Mouse (Mus musculus) heart, adult 2 months (tissue): ENCODE data around the gene Pon2.

Source experiments
- CTCF ChIP-seq: fragments of 200-600 bp; IDR thresholded peaks from 2 replicates; pipeline ENCODE4 v1.8.1; 2022; ENCODE audit warnings: antibody characterized with exemption, mild to moderate bottlenecking, moderate library complexity
- EP300 ChIP-seq: fragments of 200-500 bp; IDR thresholded peaks from 2 replicates; pipeline ENCODE4 v1.6.1; 2011; ENCODE audit warnings: low read depth, low read length, control low read depth; ENCODE audit not compliant: insufficient read depth
- POLR2A ChIP-seq: fragments of 200-500 bp; IDR thresholded peaks from 2 replicates; pipeline ENCODE4 v1.6.1; 2011; ENCODE audit warnings: mild to moderate bottlenecking, low read depth, low read length, control low read depth; ENCODE audit not compliant: insufficient read depth

GRCm38 (mm10) chr6:5280576-5281305 lies 17.5 kb downstream of the Pon2 start:
- no peak for TF ChIP-seq POLR2A
- TF ChIP-seq CTCF, result no peak
- TF ChIP-seq EP300, result no peak
